Mouse (Mus musculus) ES-E14 (cell line): Measurements from ENCODE around the gene Erg. TPM values are rescaled to one million over a fixed set of nuclear protein-coding genes. Genes with fewer than 3 reads are reported as not detected.

Experiments
- DNase-seq: peaks from one replicate; pipeline ENCODE4 v3.0.0-alpha.2; 2013; ENCODE audit warnings: low read depth, low spot score
- H3K27ac ChIP-seq: 2 replicates; pipeline ENCODE4 v1.5.1; 2012; ENCODE audit warnings: low read depth, mild to moderate bottlenecking, low read length, moderate library complexity, mixed read lengths; ENCODE audit not compliant: poor library complexity, insufficient read depth, severe bottlenecking
- H3K36me3 ChIP-seq: 2 replicates; pipeline ENCODE4 v1.6.1; 2012; ENCODE audit warnings: mild to moderate bottlenecking, low read length, moderate library complexity, mixed read lengths; ENCODE audit not compliant: control insufficient read depth, poor library complexity, insufficient read depth, severe bottlenecking
- H3K4me1 ChIP-seq, 2 experiments: fragments of 150-350 bp in 1 of 2; sonication (generic) in 1 of 2; 2 replicates each; pipeline ENCODE4 v1.6.1; 2012; ENCODE audit warnings: low read length in 2 of 2, mild to moderate bottlenecking in 1 of 2, mixed read lengths in 1 of 2; ENCODE audit not compliant: control insufficient read depth in 2 of 2, insufficient read depth in 2 of 2, poor library complexity in 1 of 2
- H3K4me3 ChIP-seq, 2 experiments: fragments of 150-350 bp in 1 of 2; sonication (generic) in 1 of 2; 2 replicates each; pipeline ENCODE4 v1.5.1; 2012; ENCODE audit warnings: low read length in 2 of 2, low read depth in 1 of 2, mild to moderate bottlenecking in 1 of 2, mixed read lengths in 1 of 2; ENCODE audit not compliant: insufficient read depth in 1 of 2, poor library complexity in 1 of 2, severe bottlenecking in 1 of 2
- H3K9ac ChIP-seq: 2 replicates; pipeline ENCODE4 v1.6.1; 2012; ENCODE audit warnings: low read depth, mild to moderate bottlenecking, low read length, mixed read lengths; ENCODE audit not compliant: poor library complexity, insufficient read depth, severe bottlenecking
- H3K9me3 ChIP-seq: fragments of 150-350 bp; sonication (generic); 2 replicates; pipeline ENCODE4 v1.6.1; 2012; ENCODE audit warnings: low read depth, mild to moderate bottlenecking, low read length; ENCODE audit not compliant: control insufficient read depth, insufficient read depth
- CHD2 ChIP-seq: IDR thresholded peaks from 2 replicates; pipeline ENCODE4 v1.6.1; 2014; ENCODE audit warnings: mild to moderate bottlenecking, low read depth, low read length, inconsistent platforms
- HCFC1 ChIP-seq: IDR thresholded peaks from 2 replicates; pipeline ENCODE4 v1.6.1; 2012; ENCODE audit warnings: low read length, inconsistent platforms, borderline replicate concordance; ENCODE audit not compliant: insufficient read depth
- MAFK ChIP-seq: IDR thresholded peaks from 2 replicates; pipeline ENCODE4 v1.6.1; 2014; ENCODE audit warnings: mild to moderate bottlenecking, low read depth, low read length, inconsistent platforms; ENCODE audit not compliant: insufficient read depth
- ZC3H11A ChIP-seq: IDR thresholded peaks from 2 replicates; pipeline ENCODE4 v1.6.1; 2012; ENCODE audit warnings: low read depth, mild to moderate bottlenecking, inconsistent platforms, low read length, borderline replicate concordance
- ZNF384 ChIP-seq: IDR thresholded peaks from 2 replicates; pipeline ENCODE4 v1.6.1; 2012; ENCODE audit warnings: low read depth, low read length, inconsistent platforms
- in situ Hi-C, 2 experiments: fragments of 600-800 bp; cut with MboI; formaldehyde crosslinking; loops; one replicate each; pipeline ENCODE4 v1.15.1; 2025; ENCODE audit warnings: low sequenced_read_pairs in 2 of 2, inconsistent platforms in 1 of 2; ENCODE audit not compliant: unreplicated experiment in 2 of 2
- total RNA-seq: library from RNA; depleted of rRNA; stranded (reverse); fragments of 300-350 nt; gene quantifications from 2 replicates; pipeline ENCODE4 v1.2.3, GENCODE M21; 2012

Gene Erg
- total RNA-seq, 1 experiment: 0.18 TPM

GRCm38 (mm10) chr16:95556834-95557233, 29.6 kb downstream of the Erg start:
- no peaks in the 10 kb centered on the region for H3K4me1 ChIP-seq
- H3K27ac ChIP-seq: no peak overlapping the region
- in situ Hi-C loops: no loop called here
- no peaks in the 10 kb centered on the region for H3K36me3 ChIP-seq
- H3K9ac ChIP-seq: no peak overlapping the region
- no peak for DNase-seq
- H3K4me3 ChIP-seq: no peak overlapping the region
- no peaks in the 10 kb centered on the region for H3K9me3 ChIP-seq
- no peak for TF ChIP-seq ZNF384
- TF ChIP-seq ZC3H11A: no peak
- no peak for TF ChIP-seq MAFK
- TF ChIP-seq HCFC1: no peak
- no peak for TF ChIP-seq CHD2

- DNase-seq: no peak
- Histone ChIP-seq H3K9ac (no peak overlapping the region), H3K27ac (no peak overlapping the region), H3K4me3 (no peak overlapping the region), H3K9me3 (no peaks in the 10 kb centered on the region), H3K36me3 (no peaks in the 10 kb centered on the region), H3K4me1 (peaks cover 0 to 7% of the 10 kb centered on the region in 2 experiments; a peak in 1 of 4 replicates)
- TF ChIP-seq CHD2 (no peak), HCFC1 (no peak), ZC3H11A (no peak), ZNF384 (no peak), MAFK (no peak)
- in situ Hi-C loops: no loop called here
These were observed 33.3 kb downstream of the Erg start for GRCm38 (mm10) chr16:95553136-95553535.

DNA sequence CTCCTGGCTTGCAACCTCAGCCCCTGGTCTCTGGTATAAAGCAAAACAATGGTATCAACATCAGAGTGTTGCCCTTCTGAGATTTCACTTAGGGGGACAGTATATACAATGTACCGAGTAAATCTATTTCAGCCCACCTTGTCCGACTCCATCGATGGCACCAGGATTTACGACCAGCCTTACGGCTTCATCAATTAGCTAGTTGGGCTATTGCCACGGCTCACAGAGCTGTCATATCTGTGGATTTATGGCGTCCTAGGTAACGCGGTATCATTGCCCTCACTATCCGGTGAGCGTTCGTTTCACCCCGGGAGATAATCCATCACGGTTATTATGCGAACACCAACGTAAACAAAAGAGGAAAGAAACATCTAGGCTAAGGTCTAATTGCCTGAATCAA, 33.9 kb downstream of the Erg start:
- in situ Hi-C loops: no loop called here
- Histone ChIP-seq H3K27ac (no peak overlapping the region), H3K9ac (no peak overlapping the region), H3K9me3 (no peaks in the 10 kb centered on the region), H3K4me1 (peaks cover 0 to 7% of the 10 kb centered on the region in 2 experiments; a peak in 1 of 4 replicates), H3K4me3 (no peak overlapping the region), H3K36me3 (no peaks in the 10 kb centered on the region)
- no peak for DNase-seq
- TF ChIP-seq MAFK (no peak), HCFC1 (no peak), ZC3H11A (no peak), CHD2 (no peak), ZNF384 (no peak)

- in situ Hi-C loops: no loop called here
- TF ChIP-seq ZNF384: no peak
- TF ChIP-seq HCFC1: no peak
- TF ChIP-seq MAFK: no peak
- no peak for TF ChIP-seq ZC3H11A
- TF ChIP-seq CHD2: no peak
- DNase-seq: no peak
- no peak overlapping the region for H3K9ac ChIP-seq
- no peaks in the 10 kb centered on the region for H3K9me3 ChIP-seq
- peaks cover under 1 to 7% of the 10 kb centered on the region in 2 experiments; a peak in 2 of 4 replicates for H3K4me1 ChIP-seq
- H3K4me3 ChIP-seq: no peak overlapping the region
- no peak overlapping the region for H3K27ac ChIP-seq
- H3K36me3 ChIP-seq: no peaks in the 10 kb centered on the region
These were observed 35.9 kb downstream of the Erg start for GRCm38 (mm10) chr16:95550496-95550895.

DNA sequence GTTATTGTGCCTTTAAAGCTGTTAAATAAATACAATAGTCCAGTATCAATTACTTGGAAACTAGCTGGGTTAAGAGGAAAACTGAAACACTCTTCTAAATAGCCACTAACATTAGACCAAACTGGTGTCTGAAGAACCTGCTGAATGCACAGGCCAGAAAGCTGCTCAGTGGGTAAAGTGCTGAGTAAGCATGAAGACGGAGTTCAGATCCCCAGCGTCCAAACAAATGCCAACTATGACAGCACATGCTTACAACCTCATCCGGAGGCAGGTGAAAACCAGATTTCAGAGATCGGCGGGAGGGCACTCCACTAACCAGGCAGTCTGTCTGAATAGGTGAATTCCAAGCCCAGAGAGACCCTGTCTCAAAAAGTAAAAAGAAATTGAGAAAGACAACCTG, 41.6 kb downstream of the Erg start:
- H3K9me3 ChIP-seq: no peaks in the 10 kb centered on the region
- in situ Hi-C loops: no loop called here
- no peak for DNase-seq
- H3K9ac ChIP-seq: no peak overlapping the region
- no peak overlapping the region for H3K4me3 ChIP-seq
- TF ChIP-seq CHD2 (no peak), HCFC1 (no peak), MAFK (peak; percentile 95), ZC3H11A (no peak), ZNF384 (no peak)
- H3K27ac ChIP-seq: no peak overlapping the region
- no peaks in the 10 kb centered on the region for H3K36me3 ChIP-seq
- peaks cover 2 to 8% of the 10 kb centered on the region in 2 experiments; a peak in 2 of 4 replicates for H3K4me1 ChIP-seq
